Mouse (Mus musculus) gonadal fat pad, adult 2 months (tissue): ENCODE measurements around the gene Mknk2. TPM values are rescaled to one million over a fixed set of nuclear protein-coding genes. Genes with fewer than 3 reads are reported as not detected.

Experiments
- DNase-seq: peaks from one replicate; pipeline ENCODE4 v3.0.0-alpha.2; 2012; ENCODE audit warnings: low read depth
- polyA plus RNA-seq: library from polyadenylated mRNA; depleted of rRNA; stranded (reverse); fragments of >200 nt; gene quantifications from 2 replicates; pipeline ENCODE4 v1.2.3, GENCODE M21; 2012; rRNA removed

Mknk2 gene
- 420 and 516 TPM in 2 replicates for polyA plus RNA-seq

- DNase-seq = no peak
These were observed at the start of gene Mknk2 for GRCm38 (mm10) chr10:80677942-80678436. TSS of gene Mknk2 (minus strand) at chr10:80678112.

GRCm38 (mm10) chr10:80717281-80717680, 39.4 kb upstream of the Mknk2 start:
- no peak for DNase-seq

GRCm38 (mm10) chr10:80710834-80711233, 32.9 kb upstream of the Mknk2 start:
- no peak for DNase-seq

- no peak for DNase-seq
These were observed 27.6 kb upstream of the Mknk2 start for GRCm38 (mm10) chr10:80705479-80705878.

GRCm38 (mm10) chr10:80705033-80705432, 27.1 kb upstream of the Mknk2 start:
- no peak for DNase-seq

- DNase-seq = no peak
These were observed 26.5 kb upstream of the Mknk2 start for GRCm38 (mm10) chr10:80704418-80704817.

GRCm38 (mm10) chr10:80703643-80704042, 25.7 kb upstream of the Mknk2 start:
- no peak for DNase-seq

- no peak for DNase-seq
These were observed 24.9 kb upstream of the Mknk2 start for GRCm38 (mm10) chr10:80702536-80703390.

- peak; percentile 92 for DNase-seq
These were observed 24.0 kb upstream of the Mknk2 start, which contains the start of the genes Mob3a and Izumo4 for GRCm38 (mm10) chr10:80701721-80702535. TSS of gene Mob3a (minus strand) at chr10:80701977. TSS of gene Izumo4 (plus strand) at chr10:80702184.

GRCm38 (mm10) chr10:80700732-80701131, 22.8 kb upstream of the Mknk2 start:
- DNase-seq = no peak

- no peak for DNase-seq
These were observed 22.2 kb upstream of the Mknk2 start for GRCm38 (mm10) chr10:80700038-80700504.

GRCm38 (mm10) chr10:80698605-80699004, 20.7 kb upstream of the Mknk2 start:
- DNase-seq = no peak

GRCm38 (mm10) chr10:80697812-80698211, 19.9 kb upstream of the Mknk2 start:
- DNase-seq = no peak

GRCm38 (mm10) chr10:80697393-80697787, 19.5 kb upstream of the Mknk2 start:
- no peak for DNase-seq

- no peak for DNase-seq
These were observed 18.8 kb upstream of the Mknk2 start for GRCm38 (mm10) chr10:80696502-80697392.

GRCm38 (mm10) chr10:80695801-80696501, 18.0 kb upstream of the Mknk2 start:
- DNase-seq = no peak

GRCm38 (mm10) chr10:80695186-80695585, 17.3 kb upstream of the Mknk2 start:
- DNase-seq = no peak

GRCm38 (mm10) chr10:80694159-80694938, 16.4 kb upstream of the Mknk2 start:
- DNase-seq = no peak

GRCm38 (mm10) chr10:80693401-80694045, 15.6 kb upstream of the Mknk2 start:
- DNase-seq = no peak
